Mouse (Mus musculus): ENCODE measurements around the gene Cpsf3. TPM values are rescaled to one million over a fixed set of nuclear protein-coding genes. Genes with fewer than 3 reads are reported as not detected.

Gene Cpsf3
- 48.8 and 54.2 TPM in 2 replicates for polyA plus RNA-seq (2012; rRNA removed)

- DNase-seq (ENCODE audit: low read depth): no peak
These were observed at the start of gene Cpsf3 for GRCm38 (mm10) chr12:21284761-21285441. Gene Cpsf3 (plus strand): TSS chr12:21285391.

GRCm38 (mm10) chr12:21241965-21242364 is 43.2 kb upstream of the Cpsf3 start:
- DNase-seq (ENCODE audit: low read depth): no peak

GRCm38 (mm10) chr12:21244375-21244960 is 40.7 kb upstream of the Cpsf3 start:
- DNase-seq (ENCODE audit: low read depth): no peak

GRCm38 (mm10) chr12:21247711-21248392 is 37.3 kb upstream of the Cpsf3 start:
- DNase-seq (ENCODE audit: low read depth): no peak

GRCm38 (mm10) chr12:21260494-21261256 is 24.5 kb upstream of the Cpsf3 start:
- no peak for DNase-seq (ENCODE audit: low read depth)

GRCm38 (mm10) chr12:21261521-21261920 is 23.7 kb upstream of the Cpsf3 start:
- no peak for DNase-seq (ENCODE audit: low read depth)

- DNase-seq (ENCODE audit: low read depth): no peak
These were observed 21.9 kb upstream of the Cpsf3 start for GRCm38 (mm10) chr12:21263256-21263655.

GRCm38 (mm10) chr12:21264241-21264640 is 20.9 kb upstream of the Cpsf3 start:
- DNase-seq (ENCODE audit: low read depth): no peak

GRCm38 (mm10) chr12:21264970-21265369 is 20.2 kb upstream of the Cpsf3 start:
- DNase-seq (ENCODE audit: low read depth): no peak

- DNase-seq (ENCODE audit: low read depth): no peak
These were observed 19.7 kb upstream of the Cpsf3 start for GRCm38 (mm10) chr12:21265501-21265900.

GRCm38 (mm10) chr12:21265946-21266783 is 19.0 kb upstream of the Cpsf3 start:
- DNase-seq (ENCODE audit: low read depth): no peak

- no peak for DNase-seq (ENCODE audit: low read depth)
These were observed 18.4 kb upstream of the Cpsf3 start for GRCm38 (mm10) chr12:21266784-21267098.

GRCm38 (mm10) chr12:21268083-21268616 is 17.0 kb upstream of the Cpsf3 start:
- DNase-seq (ENCODE audit: low read depth): no peak

- no peak for DNase-seq (ENCODE audit: low read depth)
These were observed 10.7 kb upstream of the Cpsf3 start for GRCm38 (mm10) chr12:21274446-21274845.

- no peak for DNase-seq (ENCODE audit: low read depth)
These were observed 7.8 kb upstream of the Cpsf3 start for GRCm38 (mm10) chr12:21277352-21277864.

- no peak for DNase-seq (ENCODE audit: low read depth)
These were observed 484 bp downstream of the Cpsf3 start for GRCm38 (mm10) chr12:21285508-21286242.

- peak; percentile 65 for DNase-seq (ENCODE audit: low read depth)
These were observed 1.0 kb downstream of the Cpsf3 start, which contains the start of gene Itgb1bp1 for GRCm38 (mm10) chr12:21286243-21286622. Gene Itgb1bp1 (minus strand): TSS chr12:21286284.

- no peak for DNase-seq (ENCODE audit: low read depth)
These were observed 1.8 kb downstream of the Cpsf3 start for GRCm38 (mm10) chr12:21286712-21287650.
